Mouse (Mus musculus) kidney, adult 2 months (tissue): ENCODE data around the gene Fam92b.

Experiments used
- CTCF ChIP-seq: fragments of 200-500 bp; conservative IDR thresholded peaks from 2 replicates; pipeline ENCODE4 v1.5.1; 2011; ENCODE audit warnings: low read depth, mild to moderate bottlenecking, control low read depth, low read length, moderate library complexity, mixed read lengths; ENCODE audit not compliant: insufficient read depth, insufficient read length
- POLR2A ChIP-seq: fragments of 200-500 bp; IDR thresholded peaks from one replicate; pipeline ENCODE4 v1.6.1; 2011; ENCODE audit warnings: low read depth, low read length, control low read depth

- TF ChIP-seq CTCF, result no peak
- no peak for TF ChIP-seq POLR2A
Observed at GRCm38 (mm10) chr8:120178124-120178514, 853 bp upstream of the Fam92b start.
